Mouse (Mus musculus): Measurements from ENCODE around the gene Stag2. TPM values are rescaled to one million over a fixed set of nuclear protein-coding genes. Genes with fewer than 3 reads are reported as not detected.

Stag2 gene
- total RNA-seq, 1 experiment from 2014 or later = 310 TPM

DNA sequence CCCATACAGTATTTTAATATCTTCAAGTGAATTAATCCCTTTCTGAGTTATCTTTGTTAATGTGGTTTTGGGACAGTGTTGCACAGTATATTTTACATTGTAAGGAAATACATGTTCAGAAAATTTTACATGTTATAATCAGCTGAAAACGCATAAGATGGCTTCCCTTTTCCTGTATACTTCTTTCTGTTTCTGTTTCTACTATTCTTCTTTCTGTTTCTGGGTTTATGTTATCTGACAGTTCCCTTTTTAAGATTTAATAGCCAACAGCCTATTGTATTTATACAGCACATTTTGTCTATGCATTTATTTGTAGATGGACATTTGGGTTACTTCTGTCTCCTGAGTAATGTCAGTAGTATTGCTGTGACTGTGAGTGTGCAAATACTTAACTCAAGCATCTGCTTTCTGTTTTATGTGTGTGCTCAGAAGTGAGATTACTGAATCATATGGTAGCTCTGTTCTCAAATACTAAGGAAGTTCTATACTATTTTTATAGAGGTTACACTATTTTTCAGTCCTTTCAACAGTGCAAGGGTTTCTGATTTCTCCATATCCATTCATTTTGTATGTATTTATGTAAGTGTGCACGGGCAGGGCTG, 39.8 kb downstream of the Stag2 start:
- ATAC-seq (ENCODE audit: extremely low read depth, insufficient number of reproducible peaks, low FRiP score, poor library complexity, severe bottlenecking) = no peak

DNA sequence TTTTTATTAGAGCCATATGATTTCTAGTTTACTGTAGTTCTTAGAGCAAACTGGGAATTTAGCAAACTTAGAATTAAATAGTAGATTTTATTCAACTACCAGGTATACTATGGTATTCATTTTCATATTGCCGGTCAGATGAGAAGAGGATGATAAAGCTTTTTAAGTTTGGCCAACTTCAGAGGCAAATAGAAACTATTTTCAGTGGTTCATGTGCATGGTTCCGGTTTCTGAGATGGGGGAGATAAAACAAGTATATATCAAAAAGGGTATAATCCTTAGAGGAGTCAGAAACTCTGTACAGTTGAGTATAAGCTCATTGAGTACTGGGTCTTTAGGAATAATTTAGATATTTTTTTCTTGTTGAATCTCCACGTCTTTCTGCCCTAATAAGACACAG, 45.5 kb downstream of the Stag2 start:
- no peak for ATAC-seq (ENCODE audit: extremely low read depth, insufficient number of reproducible peaks, low FRiP score, poor library complexity, severe bottlenecking)

DNA sequence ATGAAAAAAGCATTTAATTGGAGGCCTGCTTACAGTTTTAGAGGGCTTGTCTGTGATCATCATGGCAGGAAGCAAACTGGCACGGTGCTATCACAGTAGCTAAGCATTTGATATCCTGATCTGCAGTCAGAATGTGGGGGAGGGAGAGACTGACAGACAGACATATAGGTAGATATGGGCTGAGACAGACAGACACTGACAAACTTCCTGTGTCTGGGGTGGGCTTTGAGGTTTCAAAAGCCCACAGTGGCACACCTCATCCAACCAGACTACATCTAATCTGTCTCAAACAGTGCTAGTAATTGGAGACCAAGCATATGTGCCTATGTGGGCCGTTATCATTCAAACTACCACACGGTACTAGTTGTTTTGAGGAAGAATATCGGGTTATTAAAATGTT, 53.4 kb downstream of the Stag2 start:
- ATAC-seq (ENCODE audit: extremely low read depth, insufficient number of reproducible peaks, low FRiP score, poor library complexity, severe bottlenecking) = no peak

DNA sequence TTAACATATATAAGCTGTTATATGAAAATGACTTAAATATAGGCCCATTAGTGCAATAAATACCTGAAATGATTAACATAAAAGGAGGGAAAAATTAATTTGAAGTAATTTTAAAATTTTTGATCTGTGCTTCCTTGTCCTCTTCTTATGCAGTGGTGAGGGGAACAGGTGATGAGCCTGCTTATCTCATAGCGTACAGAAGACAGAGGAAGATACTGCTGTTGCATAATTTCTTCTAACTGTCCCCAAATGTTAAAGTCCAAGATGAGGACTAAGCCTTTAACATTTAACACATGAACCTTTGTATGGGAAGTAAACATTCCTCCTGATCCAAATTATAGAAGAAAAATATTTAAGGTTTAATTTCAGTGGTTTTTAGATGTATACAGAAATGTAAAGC, 66.6 kb downstream of the Stag2 start:
- ATAC-seq (ENCODE audit: extremely low read depth, insufficient number of reproducible peaks, low FRiP score, poor library complexity, severe bottlenecking) = no peak

DNA sequence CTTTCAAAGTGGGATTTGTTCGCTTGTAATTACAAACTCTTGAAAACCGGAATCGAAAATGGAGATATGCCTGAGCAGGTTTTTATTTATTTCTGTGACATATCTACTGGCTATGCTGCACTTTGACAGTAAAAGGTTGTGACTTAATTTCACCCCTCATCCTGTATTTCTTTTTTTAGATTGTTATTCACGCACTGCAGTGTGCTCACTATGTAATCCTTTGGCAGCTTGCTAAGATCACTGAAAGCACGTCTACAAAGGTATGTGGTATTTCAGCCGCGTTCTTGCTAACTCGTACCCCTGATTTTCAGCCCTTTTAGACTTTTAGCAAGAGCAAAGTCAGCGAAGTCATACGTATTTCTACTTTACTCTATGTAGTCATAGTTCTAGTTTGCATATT, 101.2 kb downstream of the Stag2 start:
- ATAC-seq (ENCODE audit: extremely low read depth, insufficient number of reproducible peaks, low FRiP score, poor library complexity, severe bottlenecking) = no peak

DNA sequence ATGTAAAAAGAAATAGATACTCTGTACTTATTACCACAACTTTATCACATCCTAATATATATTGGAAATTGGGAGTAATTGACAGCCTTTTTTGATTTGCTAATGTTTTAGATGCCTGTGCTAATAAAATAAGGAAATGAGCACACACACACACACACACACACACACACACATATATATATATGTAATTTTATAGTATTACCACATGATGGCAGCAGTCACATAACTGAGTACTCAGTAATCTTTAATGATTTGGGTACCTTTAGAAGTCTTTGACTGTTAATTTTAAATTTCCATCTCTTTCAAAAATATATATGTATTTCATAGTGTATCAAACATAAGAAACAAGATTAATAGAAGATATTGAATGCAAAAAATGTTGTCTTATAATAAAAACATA, 123.6 kb downstream of the Stag2 start:
- ATAC-seq (ENCODE audit: extremely low read depth, insufficient number of reproducible peaks, low FRiP score, poor library complexity, severe bottlenecking) = no peak

DNA sequence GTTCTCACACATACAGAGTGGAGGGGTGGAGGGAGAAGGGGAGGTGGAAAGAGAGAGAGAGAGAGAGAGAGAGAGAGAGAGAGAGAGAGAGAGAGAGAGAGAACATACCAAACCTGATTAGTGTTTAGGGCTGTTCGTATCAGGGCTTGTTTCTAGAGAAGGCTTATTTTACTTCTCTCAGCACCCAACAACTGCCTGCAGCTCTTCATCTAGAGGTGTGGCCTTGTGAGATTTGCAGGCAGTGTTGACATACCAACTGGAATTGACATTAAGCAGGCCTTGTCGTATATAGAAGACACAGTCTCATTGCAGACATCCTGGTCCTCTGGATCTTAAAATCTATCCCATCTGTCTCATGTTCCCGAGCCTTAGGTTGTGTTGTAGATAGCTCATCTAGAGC, 141.1 kb downstream of the Stag2 start:
- no peak for ATAC-seq (ENCODE audit: extremely low read depth, insufficient number of reproducible peaks, low FRiP score, poor library complexity, severe bottlenecking)

DNA sequence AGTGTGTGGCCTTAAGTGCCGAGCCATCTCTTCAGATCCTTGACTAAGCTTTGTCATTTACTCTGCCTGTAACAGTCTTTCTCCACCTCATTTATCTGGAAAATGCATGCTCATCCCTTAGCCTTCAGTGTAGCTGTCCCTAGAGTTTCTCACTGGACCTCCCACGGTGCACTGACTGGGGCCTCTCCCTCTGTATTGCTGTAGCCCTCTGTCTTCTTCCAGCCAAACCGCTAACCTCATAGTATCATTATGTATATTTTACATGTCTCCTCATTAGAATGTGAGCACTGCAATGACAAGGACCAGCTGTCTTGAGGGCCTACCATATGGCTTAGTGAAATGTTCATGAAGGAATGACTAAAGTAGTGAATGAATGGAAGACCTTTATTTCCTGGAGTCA, 166.1 kb downstream of the Stag2 start:
- no peak for ATAC-seq (ENCODE audit: extremely low read depth, insufficient number of reproducible peaks, low FRiP score, poor library complexity, severe bottlenecking)

DNA sequence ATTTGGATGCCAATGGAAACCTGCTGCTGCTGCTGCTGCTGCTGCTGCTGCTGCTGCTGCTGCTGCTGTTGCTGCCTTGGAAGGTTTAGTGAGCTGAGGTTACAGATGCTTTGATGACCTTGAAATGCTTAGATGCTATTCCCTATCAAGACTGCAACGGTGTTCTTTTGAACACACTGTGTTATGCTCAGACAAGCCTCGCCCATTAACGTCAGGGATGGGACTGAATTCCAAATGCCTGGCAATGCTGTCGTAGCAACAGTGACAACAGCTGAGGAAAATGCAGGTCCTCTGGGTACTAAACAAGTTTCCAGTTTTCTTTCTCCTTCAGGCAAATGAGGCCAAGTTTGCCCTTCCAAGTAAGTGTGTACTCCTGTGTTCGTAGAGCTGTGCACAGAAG, 171.3 kb downstream of the Stag2 start:
- ATAC-seq (ENCODE audit: extremely low read depth, insufficient number of reproducible peaks, low FRiP score, poor library complexity, severe bottlenecking) = no peak

DNA sequence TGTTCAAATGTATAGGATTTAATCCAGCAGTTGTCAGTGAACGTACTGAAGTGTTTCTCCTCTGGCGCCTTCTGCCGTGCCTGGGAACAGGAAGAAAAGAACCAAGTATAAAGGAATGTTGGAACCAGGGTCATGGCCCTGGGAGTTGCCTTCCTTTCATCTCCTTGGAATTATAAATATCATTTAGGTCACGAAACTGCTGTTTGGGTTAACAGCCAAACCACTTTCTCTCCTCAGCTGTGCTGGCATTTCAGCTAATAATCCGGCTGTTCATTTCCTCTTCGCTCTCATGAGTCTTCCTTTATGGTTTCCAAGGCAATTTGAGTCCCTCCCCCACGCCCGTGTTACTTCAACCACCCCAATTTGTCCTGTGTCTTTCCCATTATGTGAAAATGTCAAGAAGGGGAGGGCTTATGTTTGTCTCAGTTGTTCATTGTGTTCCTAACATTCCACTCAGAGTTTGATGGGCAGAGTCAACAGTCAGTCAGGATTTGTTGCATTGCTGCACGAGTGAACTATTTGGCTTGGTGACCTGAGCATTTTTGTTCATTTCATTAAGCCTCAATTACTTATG, 172.2 kb downstream of the Stag2 start:
- ATAC-seq (ENCODE audit: extremely low read depth, insufficient number of reproducible peaks, low FRiP score, poor library complexity, severe bottlenecking) = no peak

DNA sequence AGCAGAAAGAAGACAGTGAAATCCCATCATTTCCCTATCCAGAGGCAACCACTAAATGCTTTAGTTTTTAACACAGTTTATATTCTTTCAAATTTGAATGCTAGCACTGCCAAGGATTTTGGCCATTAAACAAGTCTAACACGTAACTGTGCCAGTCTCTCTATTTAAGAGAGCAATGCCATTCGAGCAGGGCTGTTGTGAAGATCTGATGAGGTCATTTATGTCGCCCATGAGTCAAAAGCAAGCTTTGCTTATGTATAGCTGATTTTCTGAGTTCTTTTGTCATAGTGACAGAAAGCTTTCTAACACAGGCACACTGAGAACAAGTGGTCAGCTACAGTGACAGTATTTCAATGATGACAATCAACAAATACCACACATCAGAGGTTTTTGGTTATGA, 175.7 kb downstream of the Stag2 start:
- no peak for ATAC-seq (ENCODE audit: extremely low read depth, insufficient number of reproducible peaks, low FRiP score, poor library complexity, severe bottlenecking)

Other genes with a start within 250 kb of the Stag2 start
- gene Thoc2, start 228.6 kb upstream of the Stag2 start, total RNA-seq (2017) = 144 and 169 TPM in 2 replicates
- 55.1 and 61.2 TPM in 2 replicates for gene Xiap, start 89.6 kb upstream of the Stag2 start, total RNA-seq (2017)